Mouse (Mus musculus): Measurements from ENCODE around the gene Cacna2d3.

DNA sequence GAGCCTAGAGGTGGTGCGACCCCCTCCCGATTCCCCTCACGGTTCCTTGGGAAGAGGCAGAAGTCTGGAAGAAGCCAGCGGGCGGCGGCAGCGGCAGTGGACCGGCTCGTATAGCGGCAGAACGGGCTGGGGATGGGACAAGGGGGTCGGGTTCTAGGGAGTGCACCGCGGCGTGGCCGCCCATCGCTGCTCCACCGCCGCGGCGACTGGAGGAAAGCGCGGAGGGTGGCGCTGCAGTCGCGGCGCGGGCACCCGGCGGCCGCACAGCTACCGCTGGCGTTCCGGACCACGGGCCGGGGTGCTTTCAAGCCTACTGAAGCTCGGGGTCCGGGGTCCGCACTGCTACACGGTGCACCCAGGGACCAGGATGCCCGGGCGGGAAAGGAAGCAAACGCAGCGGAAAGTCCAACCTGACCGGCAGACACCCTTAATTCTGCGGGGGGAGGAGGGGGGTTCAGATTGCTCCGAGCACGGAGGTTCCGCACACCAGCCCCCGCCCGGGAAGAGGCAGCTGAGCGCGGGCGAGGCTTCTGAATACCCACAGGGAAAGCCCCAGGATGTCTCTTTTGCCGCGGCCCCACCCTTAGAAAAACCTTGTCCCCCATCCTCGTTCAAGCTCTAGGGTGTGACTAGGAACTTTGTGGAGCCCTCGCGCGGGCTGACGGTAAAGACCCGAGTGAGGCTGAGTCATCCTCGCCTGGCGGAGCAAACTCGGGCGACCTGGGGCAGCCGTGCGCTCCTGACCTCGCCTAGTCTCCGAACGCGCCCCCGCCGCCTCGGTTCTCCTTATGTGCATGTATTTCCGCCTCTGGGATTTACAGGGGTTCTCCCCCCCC lies 940 bp upstream of the Cacna2d3 start:
- TF ChIP-seq EP300 (IDR thresholded peaks at IDR 0.05; ENCODE audit: low read depth) (no peak), CTCF (IDR thresholded peaks at IDR 0.05; ENCODE audit: low read depth) (no peak)

All from liver, embryonic 14.5 days (tissue).